Mouse (Mus musculus) liver, embryonic 14.5 days (tissue): Measurements from ENCODE around the gene Rpl23a. TPM values are rescaled to one million over a fixed set of nuclear protein-coding genes. Genes with fewer than 3 reads are reported as not detected.
"Not testable (repeated sequence)": the region's sequence is repeated elsewhere in the genome, so short reads cannot be mapped to it uniquely, and the experiment has no call there.

ENCODE experiments used
- ATAC-seq: fragments of 200-750 bp; cut with Nextera tagmentation; 2 replicates; pipeline ENCODE4 v1.8.0; 2017; ENCODE audit warnings: moderate number of reproducible peaks, mild to moderate bottlenecking, moderate library complexity; ENCODE audit not compliant: insufficient read depth
- DNase-seq, 3 experiments: peaks; one replicate each; pipeline ENCODE4 v3.0.0-alpha.2; 2012 to 2013; ENCODE audit warnings: low read depth in 3 of 3, low spot score in 3 of 3
- H3K27ac ChIP-seq: fragments of 300-500 bp; sonication (generic); 2 replicates; pipeline ENCODE4 v1.5.1; 2014; ENCODE audit warnings: moderate library complexity, mild to moderate bottlenecking, control low read depth, inconsistent platforms
- H3K27me3 ChIP-seq: fragments of 300-500 bp; sonication (generic); 2 replicates; pipeline ENCODE4 v1.6.1; 2014; ENCODE audit warnings: mild to moderate bottlenecking, low read length, moderate library complexity; ENCODE audit not compliant: control insufficient read depth, insufficient read depth
- H3K36me3 ChIP-seq: fragments of 300-500 bp; sonication (generic); replicated peaks from 2 replicates; pipeline ENCODE4 v1.6.1; 2014; ENCODE audit warnings: low read depth; ENCODE audit not compliant: control insufficient read depth, insufficient read depth
- H3K4me1 ChIP-seq, 2 experiments: fragments of 200-500 bp in 1 of 2; fragments of 300-500 bp in 1 of 2; sonication (generic) in 1 of 2; replicated peaks; 2 replicates each; pipeline ENCODE4 v1.6.1; 2012 to 2014; ENCODE audit warnings: antibody characterized with exemption in 1 of 2, inconsistent platforms in 1 of 2, low read length in 1 of 2; ENCODE audit not compliant: control insufficient read depth in 2 of 2, insufficient read depth in 2 of 2
- H3K4me2 ChIP-seq: fragments of 300-500 bp; sonication (generic); 2 replicates; pipeline ENCODE4 v1.6.1; 2014; ENCODE audit warnings: low read depth, mild to moderate bottlenecking, control low read depth, moderate library complexity
- H3K4me3 ChIP-seq, 2 experiments: fragments of 200-500 bp in 1 of 2; fragments of 300-500 bp in 1 of 2; sonication (generic) in 1 of 2; 2 replicates each; pipeline ENCODE4 v1.5.1; 2012 to 2014; ENCODE audit warnings: low read depth in 2 of 2, low read length in 2 of 2, mild to moderate bottlenecking in 2 of 2, control low read depth in 1 of 2, inconsistent platforms in 1 of 2, moderate library complexity in 1 of 2; ENCODE audit not compliant: insufficient read depth in 1 of 2
- H3K9ac ChIP-seq: fragments of 300-500 bp; sonication (generic); replicated peaks from 2 replicates; pipeline ENCODE4 v1.6.1; 2014; ENCODE audit warnings: mild to moderate bottlenecking, control low read depth, moderate library complexity
- H3K9me3 ChIP-seq: fragments of 300-500 bp; sonication (generic); 2 replicates; pipeline ENCODE4 v1.6.1; 2016; ENCODE audit warnings: low read length, mixed read lengths; ENCODE audit not compliant: control insufficient read depth
- CTCF ChIP-seq: IDR thresholded peaks from 2 replicates; pipeline ENCODE4 v1.5.1; 2016; ENCODE audit warnings: antibody characterized with exemption, low read depth, control low read depth
- EP300 ChIP-seq: IDR thresholded peaks from 2 replicates; pipeline ENCODE4 v1.6.1; 2016; ENCODE audit warnings: antibody characterized with exemption, low read depth
- WGBS: fragments of 180-500 bp; shearing (Covaris S2); extraction: QIAGEN DNeasy Blood & Tissue Kit; methylation state at CpG from one replicate; pipeline ENCODE4 v1.1.7; 2014; ENCODE audit not compliant: insufficient replicate concordance; 5-methylcytosine and 5-hydroxymethylcytosine counted together
- polyA plus RNA-seq, 2 experiments: library from polyadenylated mRNA; depleted of rRNA in 1 of 2; stranded (reverse) in 1 of 2; unstranded in 1 of 2; fragments of >200 nt; fragmentation: Nextera tagmentation in 1 of 2; extraction: Ambion mirVana in 1 of 2; gene quantifications; 2 replicates each; pipeline versions ENCODE4 v1.2.1 to v1.2.3; 2012 to 2014

Gene Rpl23a
- polyA plus RNA-seq, 2 experiments: 1,100 to 1,347 TPM

DNA sequence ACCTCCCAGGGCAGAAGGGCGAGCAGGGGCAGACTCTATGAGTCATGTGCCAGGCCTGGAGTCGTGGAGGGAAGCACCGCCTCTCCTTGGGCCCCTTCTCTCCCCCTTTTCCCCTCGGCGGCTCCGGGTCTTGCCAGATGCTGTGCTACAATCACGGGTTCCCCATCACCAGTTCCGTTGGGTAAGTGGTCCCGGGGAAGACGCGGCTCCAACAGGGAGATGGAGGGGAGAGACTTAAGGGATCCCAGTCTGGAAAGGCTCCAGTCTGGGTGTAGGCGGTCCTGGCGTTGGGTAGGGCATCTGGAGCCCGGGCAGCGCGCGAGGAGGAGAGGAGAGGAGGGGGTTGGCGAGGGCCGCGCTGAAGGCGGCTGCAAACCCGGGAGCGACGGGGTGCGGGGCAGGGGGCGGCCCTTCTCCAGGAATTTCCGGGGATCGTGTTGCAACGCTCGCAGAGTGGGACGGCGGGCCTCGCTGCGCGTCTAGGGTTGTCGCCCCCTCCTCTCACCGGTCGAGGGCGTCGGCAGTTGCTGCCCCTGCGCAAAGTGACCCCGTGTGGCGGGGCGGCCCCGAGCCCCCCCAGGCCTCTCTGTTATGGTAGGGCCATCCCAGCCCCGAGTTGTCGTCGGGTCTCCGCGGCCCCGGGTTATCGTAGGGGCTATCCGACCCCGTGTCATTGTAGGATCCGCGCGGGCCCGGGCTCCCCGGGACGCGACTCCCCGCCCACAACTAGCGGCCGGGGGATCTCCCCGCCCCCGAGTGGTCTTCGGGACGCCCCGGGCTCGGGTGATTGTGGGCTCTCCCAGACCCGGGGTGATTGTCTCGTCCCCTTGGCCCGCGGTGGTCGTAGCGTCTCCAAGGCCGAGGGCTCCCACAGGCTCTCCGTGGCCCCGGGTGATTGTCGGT, 5.2 kb upstream of the Rpl23a start, which contains the start of gene Rab34:
TSS of gene Rab34 (plus strand) at position 100 of the 903 bp plus-strand sequence.
- 3% methylated on average over 79 of the region's 80 CpGs for WGBS
- ATAC-seq (peak; percentile 5; the same call in 1 of the 2 replicates), DNase-seq (no peak)
- no peak within 1 kb of the TSS for H3K27ac ChIP-seq
- TF ChIP-seq EP300 (no peak), CTCF (0 out of 2 replicates have a peak, but pooled peaks have one; percentile 1)
- peak within 1 kb of the TSS; percentile 45 to 50 for H3K4me3 ChIP-seq
- peaks cover 49% of the 10 kb centered on the region for H3K27me3 ChIP-seq
- no peaks in the 10 kb centered on the region for H3K9me3 ChIP-seq
- peaks cover 0 to 4% of the 10 kb centered on the region in 2 experiments; a peak in 2 of 4 replicates for H3K4me1 ChIP-seq
- H3K9ac ChIP-seq: peak within 1 kb of the TSS; percentile 3; the same call in 1 of the 2 replicates
- H3K4me2 ChIP-seq: peak within 1 kb of the TSS; percentile 51
- H3K36me3 ChIP-seq: no peaks in the 10 kb centered on the region

DNA sequence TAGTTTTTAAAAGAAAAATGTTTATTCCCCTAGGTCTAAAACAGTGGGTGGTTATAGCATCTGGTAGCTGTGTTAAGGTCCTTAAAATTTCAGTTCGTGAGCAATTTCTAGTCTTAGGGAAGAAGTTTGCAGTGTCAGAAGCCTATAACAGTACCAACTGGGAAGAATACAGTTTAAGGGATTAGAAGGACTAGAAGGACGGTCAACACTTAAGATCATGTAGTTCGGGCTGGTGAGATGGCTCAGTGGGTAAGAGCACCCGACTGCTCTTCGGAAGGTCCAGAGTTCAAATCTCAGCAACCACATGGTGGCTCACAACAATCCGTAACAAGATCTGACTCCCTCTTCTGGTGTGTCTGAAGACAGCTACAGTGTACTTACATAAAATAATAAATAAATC, 1.3 kb upstream of the Rpl23a start:
- DNase-seq, H3K4me3 ChIP-seq, ATAC-seq, H3K27ac ChIP-seq, H3K9ac ChIP-seq, H3K4me2 ChIP-seq, H3K9me3 ChIP-seq: not testable (repeated sequence)
- WGBS: 77% methylated on average over 6 of the region's 6 CpGs
- H3K36me3 ChIP-seq: peaks cover 29% of the 10 kb centered on the region
- peaks cover 32% of the 10 kb centered on the region for H3K27me3 ChIP-seq
- peaks cover 13 to 20% of the 10 kb centered on the region in 2 experiments for H3K4me1 ChIP-seq

DNA sequence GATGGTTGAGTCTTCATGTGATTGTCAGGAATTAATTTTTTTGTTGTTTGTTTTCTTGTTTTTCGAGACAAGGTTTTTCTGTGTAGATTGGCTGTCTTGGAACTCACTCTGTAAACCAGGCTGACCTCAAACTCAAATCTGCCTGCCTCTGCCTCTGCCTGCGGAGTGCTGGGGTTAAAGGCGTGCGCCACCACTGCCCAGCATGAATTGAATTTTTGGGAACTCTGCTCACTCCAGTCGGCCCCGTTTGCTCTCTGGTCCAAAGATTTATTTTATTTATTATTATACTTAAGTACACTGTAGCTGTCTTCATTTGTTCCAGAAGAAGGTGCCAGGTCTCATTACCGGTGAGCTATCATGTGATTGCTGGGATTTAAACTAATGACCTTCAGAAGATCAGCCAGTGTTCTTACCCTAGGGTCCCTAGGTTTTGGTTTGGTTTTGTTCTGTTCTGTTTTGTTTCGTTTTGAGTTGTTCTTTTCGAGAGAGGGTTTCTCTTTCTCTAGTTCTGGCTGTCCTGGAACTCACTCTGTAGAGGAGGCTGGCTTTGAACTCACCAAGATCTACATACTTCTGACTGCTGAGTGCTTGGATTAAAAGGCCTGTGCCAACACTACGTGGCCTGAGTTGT, 615 bp upstream of the Rpl23a start:
- WGBS: 40% methylated on average over 10 of the region's 10 CpGs

DNA sequence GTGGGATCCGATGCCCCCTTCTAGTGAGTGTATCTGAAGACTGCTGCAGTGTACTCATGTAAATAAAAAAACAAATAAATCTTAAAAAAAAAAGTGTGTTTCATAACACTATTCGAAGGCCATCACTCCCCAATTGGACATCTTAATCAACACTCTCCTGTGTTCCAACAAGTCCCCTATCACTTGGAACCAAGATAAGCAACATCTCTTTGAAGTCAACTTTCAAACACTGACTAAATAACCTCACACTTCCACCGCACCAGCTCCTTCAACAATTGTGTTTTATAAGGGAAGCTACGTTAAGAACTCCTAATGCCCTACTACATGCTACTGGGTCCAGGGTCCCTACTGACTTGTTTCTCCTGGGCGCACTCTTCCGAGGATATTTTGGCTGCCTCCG, 934 bp downstream of the Rpl23a start:
- WGBS: under 1% methylated on average over 7 of the region's 7 CpGs
- ATAC-seq: no peak
- DNase-seq: no peak
- TF ChIP-seq CTCF (no peak), EP300 (no peak)
- no peaks in the 10 kb centered on the region for H3K9me3 ChIP-seq
- peaks cover 9% of the 10 kb centered on the region for H3K27me3 ChIP-seq
- H3K36me3 ChIP-seq: peaks cover 34% of the 10 kb centered on the region
- H3K4me3 ChIP-seq: peak overlapping the region; percentile 86 to 99
- peak overlapping the region; percentile 99 for H3K4me2 ChIP-seq
- H3K4me1 ChIP-seq: peaks cover 13 to 21% of the 10 kb centered on the region in 2 experiments
- H3K27ac ChIP-seq: peak overlapping the region; percentile 69
- H3K9ac ChIP-seq: peak overlapping the region; percentile 94

More for the DNA sequence above, 615 bp upstream of the Rpl23a start:
- Histone ChIP-seq H3K27me3 (peaks cover 25% of the 10 kb centered on the region), H3K9me3 (no peaks in the 10 kb centered on the region), H3K4me2 (peak overlapping the region; percentile 99), H3K4me3 (peak overlapping the region; percentile 41 to 86; a peak in 3 of 4 replicates), H3K4me1 (peaks cover 13 to 21% of the 10 kb centered on the region in 2 experiments), H3K27ac (no peak overlapping the region), H3K9ac (peak overlapping the region; percentile 14; the same call in 1 of the 2 replicates), H3K36me3 (peaks cover 34% of the 10 kb centered on the region)
- DNase-seq (no peak), ATAC-seq (no peak)
- no peak for TF ChIP-seq EP300
- TF ChIP-seq CTCF: no peak

DNA sequence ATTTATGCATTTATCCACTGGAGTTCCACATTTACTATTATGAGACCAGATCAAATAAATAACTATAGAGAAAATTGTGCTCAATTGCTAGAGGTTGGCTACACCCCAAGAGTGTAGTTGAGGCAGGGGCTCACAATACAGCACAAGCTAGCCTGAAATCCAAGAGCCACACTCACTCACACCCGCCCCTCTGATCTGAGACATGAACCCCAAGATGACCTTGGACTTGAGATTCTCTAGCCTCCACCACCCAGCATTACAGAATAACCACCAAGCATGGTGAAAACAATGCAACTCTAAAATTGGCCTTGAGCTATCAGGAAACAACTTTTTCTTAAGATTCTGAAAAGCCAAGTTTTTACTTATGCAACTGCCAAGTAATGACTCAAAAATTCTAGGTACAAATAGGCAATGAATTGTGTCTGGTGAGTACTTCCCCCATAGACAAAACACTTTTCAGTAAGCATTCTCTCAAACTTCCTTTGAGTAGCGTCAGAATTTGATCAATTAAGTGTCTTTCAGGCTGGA, 1.5 kb downstream of the Rpl23a start:
- Histone ChIP-seq H3K4me1 (peaks cover 13 to 21% of the 10 kb centered on the region in 2 experiments), H3K27me3 (peaks cover 4% of the 10 kb centered on the region; the same call in 1 of the 2 replicates), H3K9ac (peak overlapping the region; percentile 94), H3K36me3 (peaks cover 34% of the 10 kb centered on the region), H3K9me3 (no peaks in the 10 kb centered on the region), H3K4me2 (peak overlapping the region; percentile 99), H3K27ac (peak overlapping the region; percentile 69), H3K4me3 (peak overlapping the region; percentile 86 to 99)
- no peak for ATAC-seq
- 23% methylated on average over 2 of the region's 2 CpGs for WGBS
- TF ChIP-seq EP300 (no peak), CTCF (no peak)
- DNase-seq: no peak
